Mouse (Mus musculus) ovary, postnatal 36 days (tissue): ENCODE data around the gene Mkln1.
"Not testable (repeated sequence)": the region's sequence is repeated elsewhere in the genome, so short reads cannot be mapped to it uniquely, and the experiment has no call there.

Source experiments
- DNase-seq: peaks from one replicate; pipeline ENCODE4 v3.0.0; 2022; ENCODE audit warnings: low spot score, mixed read lengths

The Mkln1 gene

GRCm38 (mm10) chr6:31556460-31557100 is 158.0 kb downstream of the Mkln1 start:
- DNase-seq = no peak

GRCm38 (mm10) chr6:31560138-31560959 is 161.8 kb downstream of the Mkln1 start:
- no peak for DNase-seq

GRCm38 (mm10) chr6:31561948-31562347 is 163.4 kb downstream of the Mkln1 start:
- not testable (repeated sequence) for DNase-seq

GRCm38 (mm10) chr6:31562371-31563080 is 164.0 kb downstream of the Mkln1 start:
- DNase-seq = no peak

GRCm38 (mm10) chr6:31563235-31564181 is 165.0 kb downstream of the Mkln1 start, which contains the start of gene Podxl:
TSS of gene Podxl (minus strand) at chr6:31563981.
- peak; percentile 81 for DNase-seq

- no peak for DNase-seq
Measured at GRCm38 (mm10) chr6:31564182-31564531, 165.6 kb downstream of the Mkln1 start.

- DNase-seq = no peak
Measured at GRCm38 (mm10) chr6:31564901-31565391, 166.4 kb downstream of the Mkln1 start.
